Comparison of ENCODE assay signal across 8 mouse cellular contexts in genomic region chr9:111055800-111056518, GRCm38 (mm10). TPM values are rescaled to one million over a fixed set of nuclear protein-coding genes. Genes with fewer than 3 reads are reported as not detected.
A peak's percentile ranks its signal among the peaks of the same experiment; 100 is the strongest.
DNase-seq lines count a peak whose midpoint lies in the region; ATAC-seq lines count a peak whose summit lies in the region.

No protein-coding gene starts in this region.

- H3K9me3 ChIP-seq in erythroblast, embryonic 14.5 days (ENCODE audit: control insufficient read depth, low read length), result no peaks in the 10 kb centered on the region
- H3K9me3 ChIP-seq in limb, embryonic 12.5 days, result no peaks in the 10 kb centered on the region

- H3K9ac ChIP-seq in limb, embryonic 12.5 days (replicated peaks), result peak overlapping the region; percentile 44; the same call in 1 of the 2 replicates

- H3K4me3 ChIP-seq in erythroblast, embryonic 14.5 days (replicated peaks), result peak overlapping the region; percentile 78
- peak overlapping the region; percentile 28 for H3K4me3 ChIP-seq in limb, embryonic 12.5 days (replicated peaks)

- WGBS in limb, embryonic 12.5 days, result 71% methylated on average over 29 of the region's 29 CpGs

- H3K36me3 ChIP-seq in erythroblast, embryonic 14.5 days (ENCODE audit: control insufficient read depth), result peaks cover 46% of the 10 kb centered on the region
- H3K36me3 ChIP-seq in limb, embryonic 12.5 days, result no peaks in the 10 kb centered on the region

- no peak; the same call in 1 of the 2 replicates for ATAC-seq in limb, embryonic 12.5 days (ENCODE audit: insufficient number of reproducible peaks, insufficient read depth, low FRiP score, low TSS enrichment, low read depth)

- H3K4me2 ChIP-seq in limb, embryonic 12.5 days, result peak overlapping the region; percentile 60

- no peak overlapping the region for H3K27ac ChIP-seq in limb, embryonic 12.5 days

- H3K27me3 ChIP-seq in erythroblast, embryonic 14.5 days (ENCODE audit: control insufficient read depth), result peaks cover 20% of the 10 kb centered on the region
- 0 out of 2 replicates have a peak, but pooled peaks cover 4% of the 10 kb centered on the region for H3K27me3 ChIP-seq in limb, embryonic 12.5 days

- peak; percentile 5 for DNase-seq in thymus, postnatal 25 days
- no peak for DNase-seq in thymus, postnatal 10 days (ENCODE audit: low spot score in 2 of 2)
- DNase-seq in naive thymus-derived CD4-positive, alpha-beta T cell, adult 2 months (ENCODE audit: low read depth), result peak; percentile 51
- no peak for DNase-seq in right cerebral cortex, postnatal 36 days (ENCODE audit: low spot score in 2 of 2)
- DNase-seq in right cerebral cortex, postnatal 14 days, result no peak
- no peak for DNase-seq in adrenal gland, postnatal 14 days

- peaks cover 64% of the 10 kb centered on the region for H3K4me1 ChIP-seq in erythroblast, embryonic 14.5 days (ENCODE audit: control insufficient read depth)
- peaks cover 23% of the 10 kb centered on the region for H3K4me1 ChIP-seq in limb, embryonic 12.5 days (replicated peaks)

RNA-seq across cellular contexts. Expression of gene Ccrl2, which starts 1.4 kb away (rescaled TPM):
- polyA plus RNA-seq in erythroblast, embryonic 14.5 days (2012), result 0.87 and 1.3 TPM in 2 replicates
- 0.49 and 0.92 TPM in 2 replicates for polyA plus RNA-seq in limb, embryonic 12.5 days (2016; fragmentation: Nextera tagmentation; extraction: Ambion mirVana)
- total RNA-seq in adrenal gland, postnatal 14 days (2021), result 5.5 and 8.9 TPM in 2 replicates

RNA-seq across cellular contexts. Expression of gene Ltf, which starts 36.9 kb away (rescaled TPM):
- polyA plus RNA-seq in erythroblast, embryonic 14.5 days (2012), result not detected in 2 replicates
- 0.45 and 0.84 TPM in 2 replicates for polyA plus RNA-seq in limb, embryonic 12.5 days (2016; fragmentation: Nextera tagmentation; extraction: Ambion mirVana)
- 2.6 and 7.3 TPM in 2 replicates for total RNA-seq in adrenal gland, postnatal 14 days (2021)

Comparison
In these comparisons a context has a peak if more than half of its experiments do, and no peak if none do; other contexts are left out.
1. DNase-seq: peak in thymus, postnatal 25 days (single experiment) and naive thymus-derived CD4-positive, alpha-beta T cell, adult 2 months (single experiment); none in thymus, postnatal 10 days (0 of 2), right cerebral cortex, postnatal 36 days (0 of 2), right cerebral cortex, postnatal 14 days (single experiment) and adrenal gland, postnatal 14 days (single experiment).